Mouse (Mus musculus) lung, adult 2 months (tissue): ENCODE results near the gene L2hgdh. TPM values are rescaled to one million over a fixed set of nuclear protein-coding genes. Genes with fewer than 3 reads are reported as not detected.
A peak's percentile ranks its signal among the peaks of the same experiment; 100 is the strongest.

Experiments used
- DNase-seq: peaks from one replicate; pipeline ENCODE4 v3.0.0; 2022
- H3K4me1 ChIP-seq: fragments of 200-500 bp; 2 replicates; pipeline ENCODE4 v1.6.1; 2011; ENCODE audit warnings: low read length; ENCODE audit not compliant: control insufficient read depth, insufficient read depth
- H3K4me3 ChIP-seq: fragments of 200-500 bp; replicated peaks from 2 replicates; pipeline ENCODE3; 2011; ENCODE audit warnings: low read depth, mild to moderate bottlenecking, control low read depth, low read length; ENCODE audit errors: extremely low read depth
- CTCF ChIP-seq: fragments of 200-500 bp; IDR thresholded peaks from 2 replicates; pipeline ENCODE4 v1.5.1; 2011; ENCODE audit warnings: mild to moderate bottlenecking, low read length, control low read depth; ENCODE audit not compliant: insufficient read depth
- POLR2A ChIP-seq: fragments of 200-500 bp; IDR thresholded peaks from 2 replicates; pipeline ENCODE4 v1.6.1; 2011; ENCODE audit warnings: low read depth, mild to moderate bottlenecking, control low read depth, low read length, borderline replicate concordance; ENCODE audit errors: extremely low read depth
- WGBS: fragments of 180-500 bp; shearing (Covaris S2); methylation state at CpG from one replicate; pipeline ENCODE4 v1.1.7; 2018; 5-methylcytosine and 5-hydroxymethylcytosine counted together
- polyA plus RNA-seq: library from polyadenylated mRNA; depleted of rRNA; stranded (reverse); fragments of >200 nt; gene quantifications from 2 replicates; pipeline ENCODE4 v1.2.3, GENCODE M21; 2012

Gene L2hgdh
- polyA plus RNA-seq, 1 experiment, result 3.9 TPM

- no peak for DNase-seq
- no peak for TF ChIP-seq POLR2A
- TF ChIP-seq CTCF, result no peak
- peaks cover 3% of the 10 kb centered on the region for H3K4me1 ChIP-seq
- H3K4me3 ChIP-seq, result no peak overlapping the region
- 39% methylated on average over 7 of the region's 7 CpGs for WGBS
Observed at GRCm38 (mm10) chr12:69759267-69759885, 34.7 kb upstream of the L2hgdh start.

DNA sequence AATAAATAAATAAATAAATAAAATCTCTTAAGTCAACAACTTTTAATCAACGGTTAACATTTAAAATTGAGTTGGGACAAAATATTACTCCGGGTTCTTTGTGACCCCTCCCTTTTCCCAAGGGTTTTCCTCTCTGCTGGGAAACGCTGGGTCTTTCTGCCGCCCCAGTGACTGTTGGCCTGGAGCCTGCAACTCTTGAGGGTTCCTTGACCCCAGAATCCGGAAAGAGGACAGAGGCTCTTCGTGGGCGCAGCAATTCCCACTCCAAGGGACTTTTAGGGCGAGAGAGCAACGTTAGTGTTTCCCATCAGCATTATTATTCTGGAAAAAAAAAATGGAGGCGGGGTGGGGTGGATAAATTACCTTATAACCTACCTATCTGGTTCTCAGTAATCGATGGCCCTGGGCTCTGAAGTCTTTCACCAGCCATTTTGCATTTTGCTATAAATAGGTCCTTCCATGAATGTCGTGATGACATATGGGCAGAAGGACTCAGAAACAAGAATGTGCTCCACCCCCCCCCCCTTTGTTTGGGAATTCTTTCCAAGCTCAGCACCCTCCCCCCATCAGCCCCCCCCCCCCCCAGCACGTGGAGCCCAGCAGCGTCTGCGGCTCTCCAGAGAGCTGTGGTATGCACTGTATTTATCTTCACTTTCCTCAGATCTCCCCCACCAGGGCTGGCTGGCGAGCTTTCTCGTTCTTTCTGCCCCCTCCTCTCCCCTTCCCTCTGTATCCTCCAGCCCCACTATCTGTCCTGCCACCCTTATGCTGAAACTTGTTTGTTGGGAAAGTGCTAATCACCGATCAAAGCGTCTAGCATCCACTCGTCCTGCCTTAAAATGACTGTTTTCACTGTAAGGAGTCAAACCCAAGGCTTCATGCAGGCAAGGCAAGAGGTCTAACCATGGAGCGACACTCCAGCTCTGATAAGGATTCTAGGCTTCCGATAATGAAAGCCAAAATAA lies 33.8 kb upstream of the L2hgdh start:
- Histone ChIP-seq H3K4me1 (peaks cover 3% of the 10 kb centered on the region), H3K4me3 (no peak overlapping the region)
- no peak for TF ChIP-seq CTCF
- WGBS, result 10% methylated on average over 22 of the region's 22 CpGs
- DNase-seq, result no peak

DNA sequence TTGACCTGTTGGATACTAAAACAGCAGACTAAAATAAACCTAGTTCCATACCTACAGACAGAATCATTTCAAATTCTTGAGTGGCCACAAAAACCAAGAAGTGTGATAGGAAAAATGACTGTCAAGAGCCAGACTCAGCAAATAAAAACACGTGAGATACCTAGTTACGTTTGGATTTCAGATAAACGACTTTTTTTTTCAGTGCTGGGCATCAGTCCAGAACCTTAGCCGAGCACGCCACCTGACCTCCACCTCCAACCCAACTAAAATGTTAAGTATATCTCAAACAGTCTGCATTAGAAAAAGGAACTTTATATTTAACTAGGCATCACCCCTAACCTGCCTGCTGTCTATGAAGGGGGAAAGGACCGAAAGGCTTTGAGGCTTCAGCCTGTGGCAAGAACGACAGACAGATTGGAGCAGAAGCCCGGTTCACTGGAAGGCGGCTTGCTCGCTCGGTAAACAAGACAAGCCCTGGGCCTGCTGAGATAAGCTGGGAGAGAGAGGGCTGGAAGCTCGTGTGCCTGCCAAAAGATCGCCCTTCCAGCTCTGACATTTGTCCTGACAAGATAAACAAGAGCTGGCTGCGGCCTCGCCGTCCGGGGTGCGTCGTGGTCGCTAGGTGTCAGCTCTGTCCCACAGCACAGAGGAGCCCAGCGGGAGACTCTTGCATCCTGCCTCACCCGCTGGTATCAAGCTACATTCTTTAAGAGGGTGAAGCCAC lies 32.9 kb upstream of the L2hgdh start:
- DNase-seq, result peak; percentile 62
- peak; percentile 69 for TF ChIP-seq CTCF
- TF ChIP-seq POLR2A, result 0 out of 2 replicates have a peak, but pooled peaks have one; percentile 18
- H3K4me3 ChIP-seq, result peak overlapping the region; percentile 9
- WGBS, result 4% methylated on average over 22 of the region's 22 CpGs
- H3K4me1 ChIP-seq, result peaks cover 3% of the 10 kb centered on the region

DNA sequence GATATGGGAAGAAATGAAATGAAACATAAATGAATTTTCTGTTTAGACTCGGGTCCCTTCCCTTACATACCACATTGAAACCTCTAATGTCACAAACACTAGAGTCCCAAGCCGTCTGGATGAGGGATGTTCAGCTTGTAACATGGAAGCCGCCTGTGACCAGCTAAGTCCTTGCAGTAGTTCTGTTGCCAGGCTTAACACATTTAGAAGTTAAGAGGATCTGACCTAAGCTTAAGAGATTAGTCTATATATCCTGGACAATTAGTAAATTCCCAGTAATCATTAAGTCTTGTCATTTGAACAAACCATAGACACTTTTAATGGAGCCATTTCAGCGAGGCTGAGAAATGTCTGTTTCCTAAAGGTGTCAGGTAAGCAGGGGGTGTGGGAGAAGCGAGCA lies 31.3 kb upstream of the L2hgdh start:
- H3K4me3 ChIP-seq, result no peak overlapping the region
- WGBS, result 83% methylated on average over 5 of the region's 5 CpGs
- peaks cover 3% of the 10 kb centered on the region for H3K4me1 ChIP-seq
- TF ChIP-seq POLR2A, result no peak
- no peak for TF ChIP-seq CTCF
- DNase-seq, result no peak

DNA sequence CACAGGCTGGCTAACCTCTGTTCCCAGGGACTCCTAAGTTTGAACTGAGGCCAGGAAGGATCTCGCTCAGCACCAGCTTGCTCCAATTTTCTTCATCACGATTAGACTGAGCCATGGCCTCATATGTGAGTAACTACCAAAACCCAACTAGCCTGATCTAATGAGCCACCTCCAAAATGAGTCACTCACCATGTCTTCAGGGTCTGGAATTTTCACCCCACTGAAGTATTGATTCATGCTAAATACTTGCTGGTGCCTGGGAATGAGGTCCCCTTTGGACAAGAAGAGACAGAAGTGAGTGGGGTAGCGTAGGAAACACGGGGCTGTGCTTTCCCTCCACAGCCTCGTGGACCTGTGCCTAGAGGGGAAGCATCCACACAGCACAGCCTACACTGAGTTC lies 29.3 kb upstream of the L2hgdh start:
- Histone ChIP-seq H3K4me1 (peaks cover 2% of the 10 kb centered on the region), H3K4me3 (no peak overlapping the region)
- TF ChIP-seq CTCF (no peak), POLR2A (no peak)
- DNase-seq, result no peak
- 70% methylated on average over 5 of the region's 5 CpGs for WGBS

DNA sequence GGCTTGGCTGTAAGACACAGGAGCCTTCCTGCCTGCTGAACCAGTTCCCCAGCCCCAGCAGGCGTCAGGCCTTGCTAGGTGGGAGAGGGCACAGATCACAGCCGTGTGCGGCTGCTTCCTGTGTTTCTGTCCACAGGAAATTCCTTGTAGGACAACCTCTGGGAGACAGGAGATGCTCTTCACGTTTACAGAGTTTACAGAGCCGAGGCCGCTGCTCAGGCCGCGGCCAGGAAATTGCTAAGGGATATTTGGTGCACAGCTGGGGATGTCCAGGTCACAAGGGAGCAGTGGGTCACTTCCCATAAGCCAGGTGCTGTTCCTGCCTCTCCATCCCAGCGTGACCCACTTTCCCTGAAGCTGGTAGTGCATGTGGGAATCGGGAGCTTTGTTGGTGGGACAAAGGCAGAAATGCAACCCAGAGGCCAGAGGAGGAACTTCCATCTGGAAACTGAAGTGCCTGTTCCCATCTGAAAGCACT lies 27.2 kb upstream of the L2hgdh start:
- TF ChIP-seq POLR2A (no peak), CTCF (no peak)
- H3K4me1 ChIP-seq, result no peaks in the 10 kb centered on the region; the same call in 1 of the 2 replicates
- DNase-seq, result no peak
- 27% methylated on average over 10 of the region's 10 CpGs for WGBS
- no peak overlapping the region for H3K4me3 ChIP-seq

DNA sequence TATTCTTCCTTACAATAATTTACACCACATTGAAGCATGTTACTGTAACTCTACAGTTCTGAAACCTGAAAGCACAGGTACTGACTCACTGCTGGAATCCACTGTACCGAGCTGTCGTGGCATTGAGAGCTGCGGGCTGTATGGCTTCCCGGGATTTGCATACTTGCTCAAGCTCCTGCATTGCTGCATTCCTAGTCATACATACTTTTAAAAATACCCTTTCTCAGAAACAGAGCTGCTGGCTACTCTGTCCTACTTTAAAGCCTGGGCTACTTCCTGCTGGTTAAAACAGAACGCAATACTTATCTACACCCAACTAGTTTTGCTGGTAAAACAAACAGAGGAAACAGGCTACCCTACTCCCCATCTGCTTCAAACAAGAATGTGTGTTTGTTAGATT lies 19.5 kb upstream of the L2hgdh start:
- no peak overlapping the region for H3K4me3 ChIP-seq
- no peak for DNase-seq
- no peak for TF ChIP-seq POLR2A
- TF ChIP-seq CTCF, result no peak
- 61% methylated on average over 5 of the region's 5 CpGs for WGBS
- no peaks in the 10 kb centered on the region for H3K4me1 ChIP-seq

GRCm38 (mm10) chr12:69741965-69742364 lies 17.3 kb upstream of the L2hgdh start:
- DNase-seq, result no peak
- Histone ChIP-seq H3K4me3 (no peak overlapping the region), H3K4me1 (no peaks in the 10 kb centered on the region)
- WGBS, result 76% methylated on average over 5 of the region's 5 CpGs
- no peak for TF ChIP-seq POLR2A

GRCm38 (mm10) chr12:69733923-69734322 lies 9.2 kb upstream of the L2hgdh start:
- no peaks in the 10 kb centered on the region; the same call in 1 of the 2 replicates for H3K4me1 ChIP-seq
- no peak for TF ChIP-seq POLR2A
- TF ChIP-seq CTCF, result no peak
- DNase-seq, result no peak
- WGBS, result 47% methylated on average over 3 of the region's 3 CpGs
- no peak overlapping the region for H3K4me3 ChIP-seq

DNA sequence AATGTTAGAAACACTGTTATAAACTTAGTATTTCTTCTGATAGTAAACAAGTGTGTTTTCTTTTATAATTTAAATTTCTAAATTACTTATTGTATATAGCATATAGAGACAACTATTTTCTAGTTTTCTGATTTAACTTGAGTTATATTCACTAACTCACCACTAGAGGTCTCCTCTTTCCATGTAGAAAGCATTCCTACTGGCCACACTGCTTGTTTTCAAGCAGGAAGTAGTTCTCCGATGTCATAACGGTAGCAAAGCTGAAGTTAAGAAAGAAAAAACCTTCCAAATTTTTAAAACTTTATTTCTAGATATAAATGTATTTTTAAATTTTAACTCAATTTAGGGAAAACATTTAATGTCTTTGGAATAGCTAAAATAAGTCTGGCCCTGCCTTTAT lies 8.8 kb upstream of the L2hgdh start:
- no peaks in the 10 kb centered on the region; the same call in 1 of the 2 replicates for H3K4me1 ChIP-seq
- no peak overlapping the region for H3K4me3 ChIP-seq
- DNase-seq, result no peak
- TF ChIP-seq CTCF, result peak; percentile 15; the same call in 1 of the 2 replicates
- no peak for TF ChIP-seq POLR2A
- WGBS, result 1% methylated on average over 2 of the region's 2 CpGs
